Mouse (Mus musculus) lung, embryonic 14.5 days (tissue): ENCODE data around the gene Kcnip4. TPM values are rescaled to one million over a fixed set of nuclear protein-coding genes. Genes with fewer than 3 reads are reported as not detected.
A peak's percentile ranks its signal among the peaks of the same experiment; 100 is the strongest.

Source experiments
- ATAC-seq: fragments of 200-750 bp; cut with Nextera tagmentation; 2 replicates; pipeline ENCODE4 v1.8.0; 2017; ENCODE audit warnings: mild to moderate bottlenecking, moderate TSS enrichment, moderate library complexity; ENCODE audit not compliant: insufficient read depth
- DNase-seq: peaks from one replicate; pipeline ENCODE4 v3.0.0-alpha.2; 2015
- H3K27ac ChIP-seq: fragments of 300-500 bp; sonication (generic); 2 replicates; pipeline ENCODE4 v1.5.1; 2014; ENCODE audit warnings: low read depth, mild to moderate bottlenecking, moderate library complexity
- H3K27me3 ChIP-seq: fragments of 300-500 bp; sonication (generic); 2 replicates; pipeline ENCODE4 v1.6.1; 2014; ENCODE audit warnings: low read length, control low read depth; ENCODE audit not compliant: insufficient read depth
- H3K36me3 ChIP-seq: fragments of 300-500 bp; sonication (generic); 2 replicates; pipeline ENCODE4 v1.6.1; 2014; ENCODE audit warnings: control low read depth; ENCODE audit not compliant: insufficient read depth
- H3K4me1 ChIP-seq: fragments of 300-500 bp; sonication (generic); 2 replicates; pipeline ENCODE4 v1.6.1; 2014; ENCODE audit warnings: antibody characterized with exemption, control low read depth; ENCODE audit not compliant: insufficient read depth
- H3K4me2 ChIP-seq: fragments of 300-500 bp; sonication (generic); 2 replicates; pipeline ENCODE4 v1.6.1; 2014; ENCODE audit warnings: mild to moderate bottlenecking
- H3K4me3 ChIP-seq: fragments of 300-500 bp; sonication (generic); 2 replicates; pipeline ENCODE4 v1.5.1; 2014; ENCODE audit warnings: low read depth, low read length
- H3K9ac ChIP-seq: fragments of 300-500 bp; sonication (generic); 2 replicates; pipeline ENCODE4 v1.6.1; 2014
- H3K9me3 ChIP-seq: fragments of 300-500 bp; sonication (generic); 2 replicates; pipeline ENCODE4 v1.6.1; 2016; ENCODE audit warnings: low read depth, low read length, control low read depth
- CTCF ChIP-seq: IDR thresholded peaks from 2 replicates; pipeline ENCODE4 v1.5.1; 2016; ENCODE audit warnings: antibody characterized with exemption, low read depth
- WGBS: fragments of 180-500 bp; shearing (Covaris S2); extraction: QIAGEN DNeasy Blood & Tissue Kit; methylation state at CpG from one replicate; pipeline ENCODE4 v1.1.7; 2014; 5-methylcytosine and 5-hydroxymethylcytosine counted together
- polyA plus RNA-seq: library from polyadenylated mRNA; unstranded; fragments of >200 nt; fragmentation: Nextera tagmentation; extraction: Ambion mirVana; gene quantifications from 2 replicates; pipeline ENCODE4 v1.2.1, GENCODE M21; 2014

Kcnip4 gene
- polyA plus RNA-seq, 1 experiment from 2014 or later, result 0.68 TPM

- no peak for TF ChIP-seq CTCF
- 76% methylated on average over 3 of the region's 3 CpGs for WGBS
- Histone ChIP-seq H3K9me3 (no peaks in the 10 kb centered on the region), H3K27me3 (no peaks in the 10 kb centered on the region), H3K9ac (no peak overlapping the region), H3K4me2 (no peak overlapping the region), H3K4me3 (no peak overlapping the region), H3K4me1 (no peaks in the 10 kb centered on the region), H3K36me3 (no peaks in the 10 kb centered on the region), H3K27ac (no peak overlapping the region)
- no peak for ATAC-seq
- no peak for DNase-seq
Observed at GRCm38 (mm10) chr5:48545825-48546224, 978.9 kb downstream of the Kcnip4 start.

GRCm38 (mm10) chr5:48544784-48545734 lies 979.6 kb downstream of the Kcnip4 start:
- Histone ChIP-seq H3K27me3 (no peaks in the 10 kb centered on the region), H3K4me2 (no peak overlapping the region), H3K27ac (no peak overlapping the region), H3K9ac (no peak overlapping the region), H3K9me3 (no peaks in the 10 kb centered on the region), H3K36me3 (no peaks in the 10 kb centered on the region), H3K4me3 (no peak overlapping the region), H3K4me1 (no peaks in the 10 kb centered on the region)
- ATAC-seq, result no peak
- no peak for DNase-seq
- WGBS, result 33% methylated on average over 5 of the region's 5 CpGs
- no peak for TF ChIP-seq CTCF

- Histone ChIP-seq H3K9me3 (no peaks in the 10 kb centered on the region), H3K4me2 (no peak overlapping the region), H3K9ac (no peak overlapping the region), H3K36me3 (no peaks in the 10 kb centered on the region), H3K27me3 (no peaks in the 10 kb centered on the region), H3K4me3 (no peak overlapping the region), H3K27ac (no peak overlapping the region), H3K4me1 (no peaks in the 10 kb centered on the region)
- no peak for ATAC-seq
- TF ChIP-seq CTCF, result no peak
- WGBS, result 78% methylated on average over 4 of the region's 4 CpGs
- DNase-seq, result no peak
Observed at GRCm38 (mm10) chr5:48518035-48518434, 1006.7 kb downstream of the Kcnip4 start.

- no peak for DNase-seq
- Histone ChIP-seq H3K4me2 (no peak overlapping the region), H3K27me3 (no peaks in the 10 kb centered on the region), H3K9ac (no peak overlapping the region), H3K4me3 (no peak overlapping the region), H3K27ac (no peak overlapping the region), H3K4me1 (no peaks in the 10 kb centered on the region), H3K36me3 (no peaks in the 10 kb centered on the region), H3K9me3 (no peaks in the 10 kb centered on the region)
- TF ChIP-seq CTCF, result no peak
- 97% methylated on average over 1 of the region's 1 CpGs for WGBS
- ATAC-seq, result no peak
Observed at GRCm38 (mm10) chr5:48513354-48513753, 1011.4 kb downstream of the Kcnip4 start.

- no peak overlapping the region for H3K4me3 ChIP-seq
- DNase-seq (peak; percentile 30), ATAC-seq (no peak)
- no peaks in the 10 kb centered on the region for H3K9me3 ChIP-seq
- no peaks in the 10 kb centered on the region for H3K36me3 ChIP-seq
- no peak overlapping the region for H3K9ac ChIP-seq
- H3K4me2 ChIP-seq, result no peak overlapping the region
- no peaks in the 10 kb centered on the region for H3K4me1 ChIP-seq
- 27% methylated on average over 1 of the region's 1 CpGs for WGBS
- H3K27me3 ChIP-seq, result no peaks in the 10 kb centered on the region
- no peak overlapping the region for H3K27ac ChIP-seq
- no peak for TF ChIP-seq CTCF
Observed at GRCm38 (mm10) chr5:48511357-48511756, 1013.4 kb downstream of the Kcnip4 start.

GRCm38 (mm10) chr5:48510241-48510640 lies 1014.5 kb downstream of the Kcnip4 start:
- Histone ChIP-seq H3K4me2 (no peak overlapping the region), H3K4me3 (no peak overlapping the region), H3K9ac (no peak overlapping the region), H3K9me3 (no peaks in the 10 kb centered on the region), H3K4me1 (no peaks in the 10 kb centered on the region), H3K27ac (no peak overlapping the region), H3K36me3 (no peaks in the 10 kb centered on the region), H3K27me3 (no peaks in the 10 kb centered on the region)
- DNase-seq (no peak), ATAC-seq (no peak)
- no peak for TF ChIP-seq CTCF
- 69% methylated on average over 12 of the region's 12 CpGs for WGBS

- Histone ChIP-seq H3K4me3 (no peak overlapping the region), H3K36me3 (no peaks in the 10 kb centered on the region), H3K4me2 (peak overlapping the region; percentile 34), H3K4me1 (no peaks in the 10 kb centered on the region), H3K27ac (no peak overlapping the region), H3K27me3 (no peaks in the 10 kb centered on the region), H3K9me3 (no peaks in the 10 kb centered on the region), H3K9ac (no peak overlapping the region)
- 40% methylated on average over 18 of the region's 18 CpGs for WGBS
- no peak for TF ChIP-seq CTCF
- peak; percentile 58 for DNase-seq
- peak; percentile 41; the same call in 1 of the 2 replicates for ATAC-seq
Observed at GRCm38 (mm10) chr5:48509194-48509930, 1015.3 kb downstream of the Kcnip4 start.
